Mouse (Mus musculus) T-helper 17 cell (primary cell): ENCODE measurements at regions not wholly inside any gene's neighbourhood (a gene's known extent, or its start where the extent isn't known, plus 50 kb on each side); places are given as distances from the start of the nearest gene placed in this dataset.

ENCODE experiments used
- in situ Hi-C, 2 experiments: fragments of 300-600 bp; cut with MboI, MseI; formaldehyde crosslinking; loops; 1 replicate in 1 of 2; 2 replicates in 1 of 2; pipeline ENCODE4 v1.15.1; 2025; ENCODE audit warnings: high pct_unique_total_duplicates in 2 of 2

DNA sequence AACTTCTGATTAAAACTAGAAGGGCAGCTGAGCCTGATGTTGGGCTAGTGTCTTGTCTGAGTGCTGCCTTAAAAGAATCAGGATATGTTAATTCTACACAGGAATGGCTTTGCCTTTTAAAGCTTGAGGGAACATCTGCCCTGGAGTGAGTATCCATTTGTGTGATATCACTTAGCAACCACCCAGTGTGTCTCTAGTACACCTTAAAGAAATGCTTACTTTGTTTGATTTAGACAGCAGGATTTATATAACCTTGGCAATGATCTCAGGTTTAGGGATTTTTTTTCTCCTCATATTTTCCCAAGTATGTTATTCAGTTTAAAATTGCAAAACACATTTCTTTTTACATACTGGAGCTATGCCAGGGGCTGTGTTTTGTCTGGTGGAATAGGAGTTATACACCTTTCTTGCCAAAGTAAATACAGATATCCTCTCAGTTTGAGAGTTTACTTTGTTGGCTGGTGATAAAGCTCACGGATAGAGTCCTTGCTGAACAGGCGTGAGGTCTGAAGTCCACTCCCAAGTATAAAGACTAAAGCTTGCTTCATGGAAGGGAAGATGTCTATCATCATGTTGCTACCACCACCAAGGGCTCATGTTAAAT is 206.6 kb downstream of the Rsl24d1 start:
- in situ Hi-C loops = no loop called here

DNA sequence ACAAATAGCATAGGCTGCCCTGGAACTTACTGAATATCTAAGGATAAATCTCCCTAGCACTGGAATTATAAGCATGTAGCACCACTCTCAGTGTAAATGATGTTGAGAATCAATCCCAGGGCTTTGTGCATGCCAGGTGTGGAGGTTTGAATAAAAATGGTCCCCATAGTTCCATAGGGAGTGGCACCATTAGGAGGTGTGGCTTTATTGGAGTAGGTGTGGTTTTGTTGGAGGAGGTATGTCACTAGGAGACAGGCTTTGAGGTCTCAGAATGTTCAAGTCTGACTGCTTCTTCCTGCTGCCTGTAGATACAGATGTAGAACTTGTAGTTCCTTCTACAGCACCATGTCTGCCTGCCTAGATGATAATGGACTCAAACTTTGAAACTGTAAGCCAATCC is 217.8 kb downstream of the Rsl24d1 start:
- in situ Hi-C loops = no loop called here

DNA sequence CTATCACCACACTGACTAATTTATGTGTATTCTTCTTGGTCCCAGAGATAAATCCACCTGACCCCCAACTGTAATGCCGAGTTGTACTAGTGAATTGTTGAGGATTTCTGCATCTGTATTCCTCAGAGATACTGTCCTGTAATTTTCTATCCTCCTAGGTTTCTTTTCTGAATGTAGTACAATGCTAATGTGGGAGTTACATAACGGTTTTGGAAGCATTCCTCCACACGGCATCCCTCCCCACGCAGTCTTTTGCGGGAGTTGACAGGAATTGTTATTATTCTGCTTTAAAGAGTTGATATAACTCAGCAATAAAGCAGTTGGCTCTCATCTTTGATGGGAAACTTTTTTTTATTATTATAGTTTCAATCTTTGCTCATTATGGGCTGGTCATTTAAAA is 222.8 kb downstream of the Rsl24d1 start:
- in situ Hi-C loops = no loop called here

DNA sequence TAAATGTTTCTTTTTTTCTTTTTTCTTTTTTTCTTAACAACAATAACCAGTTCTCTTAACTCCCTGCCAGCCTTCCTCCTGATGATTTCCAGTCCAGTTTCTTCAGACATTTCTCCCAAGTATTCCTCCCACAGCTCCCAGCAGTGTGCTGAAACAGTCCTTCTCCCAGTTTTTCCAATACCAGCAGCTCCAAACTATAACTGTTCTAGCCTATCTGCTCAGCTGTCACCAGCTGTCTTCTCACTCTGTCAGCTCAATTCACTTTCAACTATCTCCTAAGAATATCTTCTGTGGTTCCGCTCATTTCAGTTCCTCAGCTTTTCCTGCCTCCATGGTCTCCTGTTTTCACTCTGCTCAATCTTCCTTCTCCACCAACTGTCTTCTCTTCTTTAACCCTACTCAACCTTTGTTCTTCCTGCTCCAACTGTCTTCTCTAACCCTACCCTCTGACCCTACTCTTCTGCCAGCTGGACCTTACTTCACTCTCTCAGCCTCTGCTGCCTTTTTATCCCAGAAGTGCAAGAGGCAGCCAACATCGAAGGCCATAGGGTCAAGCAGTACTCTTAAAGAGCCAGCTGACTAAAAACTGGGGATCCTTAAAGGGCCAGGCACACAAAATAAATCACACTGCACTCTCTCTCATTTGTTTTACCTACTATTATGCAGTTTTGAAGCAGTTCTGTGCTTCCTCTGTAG is 224.0 kb downstream of the Rsl24d1 start:
- in situ Hi-C loops = no loop called here

DNA sequence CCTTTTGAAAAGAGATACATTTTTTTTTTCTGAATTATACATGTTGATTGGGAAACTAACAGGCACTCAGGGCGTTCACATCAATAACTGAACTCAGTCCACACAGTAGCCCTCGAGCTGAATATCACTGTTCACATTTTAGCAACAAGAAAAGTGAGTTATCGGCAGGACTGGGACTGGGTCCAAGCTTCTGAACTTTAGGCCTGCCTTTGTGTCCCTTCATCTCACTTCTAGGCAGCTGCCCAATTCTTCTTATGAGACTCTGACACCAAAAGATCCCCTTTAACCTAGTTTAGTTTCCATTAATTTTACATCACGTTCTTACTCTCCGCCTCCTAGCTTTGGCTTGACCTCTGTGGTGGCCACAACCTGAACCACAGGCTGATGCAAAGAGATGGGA is 242.7 kb downstream of the Rsl24d1 start:
- in situ Hi-C loops = no loop called here

DNA sequence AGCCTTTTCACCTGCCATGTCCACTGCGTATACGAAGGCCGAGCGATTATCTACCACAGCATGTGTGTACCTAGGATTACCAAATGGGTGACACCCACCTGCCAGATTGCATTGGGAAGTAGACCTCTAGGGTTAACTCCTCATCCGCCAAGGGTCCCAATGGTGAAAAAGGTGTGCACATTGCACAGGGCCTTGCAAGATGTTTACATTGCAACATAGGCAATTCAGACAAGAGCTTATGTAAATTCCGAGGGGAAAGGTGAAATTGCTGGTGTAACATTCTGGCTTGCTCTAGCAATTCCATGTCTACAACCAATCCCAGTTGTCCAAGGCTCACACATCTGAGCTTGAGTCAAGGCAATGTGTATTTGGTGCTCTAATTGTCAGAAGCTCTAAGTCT is 245.7 kb downstream of the Rsl24d1 start:
- in situ Hi-C loops = no loop called here

DNA sequence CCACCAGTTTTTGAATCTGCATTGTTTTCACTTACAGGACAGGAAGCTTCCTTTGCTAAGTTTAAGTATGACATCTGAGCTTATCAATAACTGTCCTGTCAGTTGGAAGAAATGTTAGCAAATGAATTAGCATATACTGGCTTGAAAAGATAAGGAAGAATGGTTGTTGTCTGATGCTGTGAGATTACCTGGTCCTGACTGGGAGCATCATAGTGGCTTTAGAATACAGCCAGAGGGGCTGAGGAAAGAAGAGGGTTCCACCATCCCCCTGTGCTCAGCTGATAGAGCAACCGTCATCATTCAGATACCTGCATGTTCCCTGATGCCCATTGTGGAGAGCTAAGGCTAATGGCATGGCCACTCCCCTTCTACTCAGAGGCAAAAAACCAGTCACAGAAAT is 267.5 kb downstream of the Rsl24d1 start:
- in situ Hi-C loops = no loop called here

DNA sequence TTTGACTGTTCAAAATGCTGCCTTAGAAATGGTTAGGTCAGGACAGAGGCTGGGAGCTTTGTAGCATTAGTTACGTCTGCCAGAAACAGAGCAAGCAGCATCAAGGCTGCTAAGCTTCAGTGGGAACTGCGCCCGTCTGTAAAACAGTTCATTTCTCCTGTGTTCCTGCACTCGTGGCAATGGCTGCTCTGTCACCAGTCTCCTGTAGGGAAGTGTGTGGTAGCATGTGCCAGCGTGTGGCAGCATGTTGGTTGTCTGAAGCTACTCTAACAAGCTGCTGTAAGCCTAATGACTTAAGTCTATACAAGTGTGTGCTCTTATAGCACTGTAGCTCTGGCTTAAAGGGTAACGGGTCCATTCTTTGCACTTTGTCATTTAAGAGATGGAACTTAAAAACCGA is 278.8 kb downstream of the Rsl24d1 start:
- in situ Hi-C loops = no loop called here

DNA sequence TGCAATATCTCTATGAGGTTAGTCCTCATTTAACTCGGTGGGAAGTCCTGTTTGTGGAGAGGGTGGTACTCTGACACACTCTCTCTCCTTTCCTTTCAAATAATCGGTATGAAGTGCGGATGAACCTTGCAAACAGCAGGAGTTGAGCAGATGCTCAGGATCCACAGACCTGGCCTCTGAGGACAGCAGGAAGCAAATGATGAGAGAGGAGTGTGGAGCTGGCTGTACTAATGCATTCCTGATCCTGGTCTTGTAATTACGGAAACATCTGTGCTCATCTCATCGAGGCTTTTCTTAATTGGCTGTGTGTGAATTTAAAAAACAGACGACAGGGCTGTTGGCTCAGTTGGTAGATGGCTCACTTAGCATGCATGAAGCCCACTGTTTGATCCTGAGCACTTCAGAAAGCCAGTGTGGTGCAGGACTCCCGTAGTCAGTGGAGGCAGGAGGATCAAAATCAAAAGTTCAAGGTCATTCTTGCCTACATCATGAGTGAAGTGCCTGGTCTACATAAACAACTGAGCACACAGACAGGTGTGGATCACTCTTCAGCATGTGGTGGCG is 300.2 kb downstream of the Rsl24d1 start:
- in situ Hi-C loops = no loop called here

DNA sequence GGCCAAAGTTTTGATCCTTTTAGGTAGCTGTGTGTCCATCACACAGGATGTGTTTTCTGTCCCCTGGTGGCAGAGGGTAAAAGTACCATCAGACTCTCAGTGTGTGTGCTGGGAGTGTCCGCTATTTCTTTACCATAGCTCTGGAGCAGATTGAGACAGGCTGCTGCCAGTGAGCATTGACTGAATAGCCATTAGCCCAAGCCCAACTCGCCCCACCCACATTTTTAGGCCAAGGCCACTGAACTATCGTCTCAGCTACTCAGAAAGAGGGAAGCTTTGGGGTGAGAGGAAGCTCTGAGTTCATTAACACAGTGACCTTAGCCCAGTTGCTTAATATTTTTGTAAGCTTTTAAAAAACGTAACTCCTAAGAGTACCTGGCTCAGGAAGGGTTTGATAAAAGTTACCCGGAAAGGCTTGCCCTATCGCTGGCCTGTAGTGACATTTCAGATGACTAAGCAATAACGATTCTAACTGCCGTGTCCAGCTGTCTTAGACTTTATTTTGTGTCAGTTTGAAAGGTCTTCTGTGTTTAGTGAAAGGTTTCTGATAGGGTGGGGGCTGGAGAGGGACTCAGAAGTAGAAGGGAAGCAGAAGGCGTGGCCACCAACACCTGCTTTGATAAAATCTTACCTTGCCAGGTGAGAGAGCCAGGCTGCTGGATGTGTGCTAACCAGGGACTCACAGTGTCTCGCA is 303.0 kb downstream of the Rsl24d1 start:
- in situ Hi-C loops = no loop called here
